ENCODE assay signal across 33 mouse cellular contexts in genomic region chr1:184991191-184991590, GRCm38 (mm10). TPM values are rescaled to one million over a fixed set of nuclear protein-coding genes. Genes with fewer than 3 reads are reported as not detected.
"Had no signal": no experiment of that assay in that cellular context is flagged by ENCODE, and none has a peak within 500 bp of the region (broad histone marks: within the 10 kb centered on the region; RNA-seq: fewer than 3 reads in every experiment).

No protein-coding gene starts in this region.

- H3K9ac ChIP-seq: limb, embryonic 12.5 days; limb, embryonic 13.5 days; limb, embryonic 15.5 days; liver, embryonic 12.5 days; liver, embryonic 13.5 days; liver, embryonic 14.5 days; liver, embryonic 15.5 days; liver, postnatal 0 days; lung, embryonic 14.5 days; lung, embryonic 15.5 days; midbrain, embryonic 12.5 days; midbrain, embryonic 15.5 days; neural tube, embryonic 12.5 days had no signal

- H3K27ac ChIP-seq: left cerebral cortex, adult 2 months; limb, embryonic 10.5 days; limb, embryonic 12.5 days; limb, embryonic 13.5 days; limb, embryonic 15.5 days; liver, embryonic 12.5 days; liver, embryonic 13.5 days; liver, embryonic 14.5 days; liver, embryonic 15.5 days; lung, embryonic 15.5 days; macrophage; midbrain, embryonic 10.5 days; midbrain, embryonic 12.5 days; midbrain, embryonic 15.5 days; neural tube, embryonic 12.5 days had no signal

- H3K27me3 ChIP-seq: limb, embryonic 12.5 days; limb, embryonic 13.5 days; limb, embryonic 15.5 days; liver, embryonic 12.5 days; liver, embryonic 13.5 days; lung, embryonic 15.5 days; midbrain, embryonic 12.5 days; midbrain, embryonic 15.5 days; neural tube, embryonic 12.5 days had no signal

- H3K4me2 ChIP-seq: limb, embryonic 12.5 days; limb, embryonic 13.5 days; limb, embryonic 15.5 days; liver, embryonic 11.5 days; liver, embryonic 12.5 days; liver, embryonic 13.5 days; liver, embryonic 15.5 days; lung, embryonic 14.5 days; lung, embryonic 15.5 days; midbrain, embryonic 12.5 days; midbrain, embryonic 15.5 days; neural tube, embryonic 12.5 days had no signal

- H3K4me1 ChIP-seq: liver, embryonic 15.5 days; megakaryocyte, embryonic 14.5 days had no signal

- H3K4me3 ChIP-seq: left cerebral cortex, adult 2 months; limb, embryonic 10.5 days; limb, embryonic 12.5 days; limb, embryonic 13.5 days; limb, embryonic 15.5 days; liver, embryonic 12.5 days; liver, embryonic 13.5 days; liver, embryonic 15.5 days; lung, embryonic 15.5 days; megakaryocyte, embryonic 14.5 days; midbrain, embryonic 10.5 days; midbrain, embryonic 12.5 days; midbrain, embryonic 15.5 days; myocyte; neural tube, embryonic 12.5 days had no signal

- ATAC-seq: liver, embryonic 12.5 days; liver, postnatal 0 days; lung, postnatal 0 days; midbrain, embryonic 15.5 days; midbrain, embryonic 16.5 days had no signal

- H3K9me3 ChIP-seq: limb, embryonic 10.5 days; limb, embryonic 12.5 days; limb, embryonic 13.5 days; limb, embryonic 15.5 days; liver, embryonic 12.5 days; liver, embryonic 13.5 days; liver, embryonic 15.5 days; lung, embryonic 15.5 days; megakaryocyte, embryonic 14.5 days; midbrain, embryonic 10.5 days; midbrain, embryonic 12.5 days; midbrain, embryonic 15.5 days; neural tube, embryonic 12.5 days had no signal

- DNase-seq: left cerebral cortex, postnatal 4 days; liver; liver, embryonic 13.5 days; liver, postnatal 0 days; lung, adult 18-20 months; lung, adult 2 months; lung, embryonic 14.5 days; lung, postnatal 10 days; lung, postnatal 14 days; lung, postnatal 36 days; lung, postnatal 4 days; midbrain, embryonic 14.5 days had no signal

- H3K36me3 ChIP-seq: limb, embryonic 10.5 days; limb, embryonic 12.5 days; limb, embryonic 13.5 days; limb, embryonic 15.5 days; liver, embryonic 12.5 days; liver, embryonic 13.5 days; liver, embryonic 15.5 days; lung, embryonic 15.5 days; midbrain, embryonic 10.5 days; midbrain, embryonic 12.5 days; midbrain, embryonic 15.5 days; neural tube, embryonic 12.5 days had no signal

RNA-seq across cellular contexts. Expression of gene Mark1, which starts 8.2 kb away (rescaled TPM):
- total RNA-seq: megakaryocyte-erythroid progenitor cell, adult 5-6 weeks; monocyte, adult 5-6 weeks had no signal
- polyA plus RNA-seq: macrophage, myocyte had no signal
